Mouse (Mus musculus): ENCODE measurements around the gene Begain. TPM values are rescaled to one million over a fixed set of nuclear protein-coding genes. Genes with fewer than 3 reads are reported as not detected.

The Begain gene
- polyA plus RNA-seq, 1 experiment from 2014 or later = 20.1 TPM

GRCm38 (mm10) chr12:109069751-109070150 is 1.7 kb upstream of the Begain start:
- WGBS = 47% methylated on average over 2 of the region's 2 CpGs
- Histone ChIP-seq H3K9me3 (ENCODE audit: control insufficient read depth, low read depth, low read length) (no peaks in the 10 kb centered on the region), H3K4me1 (ENCODE audit: control insufficient read depth, insufficient read depth, low read length) (peaks cover 10% of the 10 kb centered on the region; the same call in 1 of the 2 replicates), H3K36me3 (ENCODE audit: control insufficient read depth, insufficient read depth, low read length) (no peaks in the 10 kb centered on the region), H3K27me3 (ENCODE audit: control insufficient read depth, insufficient read depth, low read length) (no peaks in the 10 kb centered on the region), H3K27ac (ENCODE audit: low read length) (no peak overlapping the region), H3K4me3 (ENCODE audit: low read depth, low read length) (no peak overlapping the region), H3K4me2 (replicated peaks; ENCODE audit: low read depth, low read length) (no peak overlapping the region), H3K9ac (replicated peaks; ENCODE audit: low read depth, low read length) (no peak overlapping the region)
- ATAC-seq (ENCODE audit: insufficient number of reproducible peaks, insufficient read depth, low FRiP score, low read depth) = no peak

GRCm38 (mm10) chr12:109068738-109069137 is 721 bp upstream of the Begain start:
- ATAC-seq (ENCODE audit: insufficient number of reproducible peaks, insufficient read depth, low FRiP score, low read depth) = no peak
- Histone ChIP-seq H3K4me2 (replicated peaks; ENCODE audit: low read depth, low read length) (peak overlapping the region; percentile 88), H3K36me3 (ENCODE audit: control insufficient read depth, insufficient read depth, low read length) (no peaks in the 10 kb centered on the region), H3K27me3 (ENCODE audit: control insufficient read depth, insufficient read depth, low read length) (no peaks in the 10 kb centered on the region), H3K9ac (replicated peaks; ENCODE audit: low read depth, low read length) (peak overlapping the region; percentile 65; the same call in 1 of the 2 replicates), H3K4me1 (ENCODE audit: control insufficient read depth, insufficient read depth, low read length) (peaks cover 10% of the 10 kb centered on the region; the same call in 1 of the 2 replicates), H3K9me3 (ENCODE audit: control insufficient read depth, low read depth, low read length) (no peaks in the 10 kb centered on the region), H3K4me3 (ENCODE audit: low read depth, low read length) (peak overlapping the region; percentile 49; the same call in 1 of the 2 replicates), H3K27ac (ENCODE audit: low read length) (no peak overlapping the region)
- 51% methylated on average over 7 of the region's 7 CpGs for WGBS

GRCm38 (mm10) chr12:109067561-109068135 is 369 bp downstream of the Begain start:
- 3% methylated on average over 34 of the region's 59 CpGs for WGBS
- H3K36me3 ChIP-seq (ENCODE audit: control insufficient read depth, insufficient read depth, low read length) = no peaks in the 10 kb centered on the region

GRCm38 (mm10) chr12:109058660-109059059 is 9.4 kb downstream of the Begain start:
- Histone ChIP-seq H3K27ac (ENCODE audit: low read length) (no peak overlapping the region), H3K27me3 (ENCODE audit: control insufficient read depth, insufficient read depth, low read length) (peaks cover 20% of the 10 kb centered on the region)
- 83% methylated on average over 8 of the region's 8 CpGs for WGBS

More at GRCm38 (mm10) chr12:109067561-109068135, 369 bp downstream of the Begain start:
- H3K9me3 ChIP-seq (ENCODE audit: control insufficient read depth, low read depth, low read length) = no peaks in the 10 kb centered on the region
- H3K27me3 ChIP-seq (ENCODE audit: control insufficient read depth, insufficient read depth, low read length) = no peaks in the 10 kb centered on the region
- peaks cover 10% of the 10 kb centered on the region; the same call in 1 of the 2 replicates for H3K4me1 ChIP-seq (ENCODE audit: control insufficient read depth, insufficient read depth, low read length)
- peak overlapping the region; percentile 61; the same call in 1 of the 2 replicates for H3K27ac ChIP-seq (ENCODE audit: low read length)
- ATAC-seq (ENCODE audit: insufficient number of reproducible peaks, insufficient read depth, low FRiP score, low read depth) = peak; percentile 88
- peak overlapping the region; percentile 65 for H3K9ac ChIP-seq (replicated peaks; ENCODE audit: low read depth, low read length)
- H3K4me2 ChIP-seq (replicated peaks; ENCODE audit: low read depth, low read length) = peak overlapping the region; percentile 88
- peak overlapping the region; percentile 49 for H3K4me3 ChIP-seq (ENCODE audit: low read depth, low read length)

GRCm38 (mm10) chr12:109057736-109058135 is 10.3 kb downstream of the Begain start:
- Histone ChIP-seq H3K9ac (replicated peaks; ENCODE audit: low read depth, low read length) (no peak overlapping the region), H3K27me3 (ENCODE audit: control insufficient read depth, insufficient read depth, low read length) (peaks cover 27% of the 10 kb centered on the region), H3K4me2 (replicated peaks; ENCODE audit: low read depth, low read length) (no peak overlapping the region), H3K36me3 (ENCODE audit: control insufficient read depth, insufficient read depth, low read length) (no peaks in the 10 kb centered on the region), H3K9me3 (ENCODE audit: control insufficient read depth, low read depth, low read length) (no peaks in the 10 kb centered on the region), H3K4me3 (ENCODE audit: low read depth, low read length) (no peak overlapping the region), H3K27ac (ENCODE audit: low read length) (no peak overlapping the region), H3K4me1 (ENCODE audit: control insufficient read depth, insufficient read depth, low read length) (peaks cover 5% of the 10 kb centered on the region; the same call in 1 of the 2 replicates)
- ATAC-seq (ENCODE audit: insufficient number of reproducible peaks, insufficient read depth, low FRiP score, low read depth) = no peak
- WGBS = 56% methylated on average over 4 of the region's 4 CpGs

More at GRCm38 (mm10) chr12:109058660-109059059, 9.4 kb downstream of the Begain start:
- Histone ChIP-seq H3K36me3 (ENCODE audit: control insufficient read depth, insufficient read depth, low read length) (no peaks in the 10 kb centered on the region), H3K4me2 (replicated peaks; ENCODE audit: low read depth, low read length) (no peak overlapping the region), H3K4me3 (ENCODE audit: low read depth, low read length) (no peak overlapping the region), H3K4me1 (ENCODE audit: control insufficient read depth, insufficient read depth, low read length) (no peaks in the 10 kb centered on the region; the same call in 1 of the 2 replicates), H3K9ac (replicated peaks; ENCODE audit: low read depth, low read length) (no peak overlapping the region), H3K9me3 (ENCODE audit: control insufficient read depth, low read depth, low read length) (no peaks in the 10 kb centered on the region)
- no peak for ATAC-seq (ENCODE audit: insufficient number of reproducible peaks, insufficient read depth, low FRiP score, low read depth)

- H3K4me1 ChIP-seq (ENCODE audit: control insufficient read depth, insufficient read depth, low read length) = peaks cover 8% of the 10 kb centered on the region; the same call in 1 of the 2 replicates
- H3K27me3 ChIP-seq (ENCODE audit: control insufficient read depth, insufficient read depth, low read length) = peaks cover 42% of the 10 kb centered on the region
- H3K36me3 ChIP-seq (ENCODE audit: control insufficient read depth, insufficient read depth, low read length) = no peaks in the 10 kb centered on the region
- no peak overlapping the region for H3K27ac ChIP-seq (ENCODE audit: low read length)
- H3K9me3 ChIP-seq (ENCODE audit: control insufficient read depth, low read depth, low read length) = no peaks in the 10 kb centered on the region
- H3K9ac ChIP-seq (replicated peaks; ENCODE audit: low read depth, low read length) = peak overlapping the region; percentile 33
- WGBS = under 1% methylated on average over 100 of the region's 105 CpGs
- ATAC-seq (ENCODE audit: insufficient number of reproducible peaks, insufficient read depth, low FRiP score, low read depth) = peak; percentile 33; the same call in 1 of the 2 replicates
- H3K4me3 ChIP-seq (ENCODE audit: low read depth, low read length) = peak overlapping the region; percentile 58
- peak overlapping the region; percentile 98 for H3K4me2 ChIP-seq (replicated peaks; ENCODE audit: low read depth, low read length)
Measured at GRCm38 (mm10) chr12:109053020-109053806, 14.8 kb downstream of the Begain start.

GRCm38 (mm10) chr12:109049949-109050348 is 18.1 kb downstream of the Begain start:
- Histone ChIP-seq H3K4me2 (replicated peaks; ENCODE audit: low read depth, low read length) (no peak overlapping the region), H3K4me3 (ENCODE audit: low read depth, low read length) (no peak overlapping the region), H3K27ac (ENCODE audit: low read length) (no peak overlapping the region), H3K4me1 (ENCODE audit: control insufficient read depth, insufficient read depth, low read length) (peaks cover 8% of the 10 kb centered on the region; the same call in 1 of the 2 replicates), H3K9me3 (ENCODE audit: control insufficient read depth, low read depth, low read length) (no peaks in the 10 kb centered on the region), H3K27me3 (ENCODE audit: control insufficient read depth, insufficient read depth, low read length) (peaks cover 36% of the 10 kb centered on the region), H3K36me3 (ENCODE audit: control insufficient read depth, insufficient read depth, low read length) (no peaks in the 10 kb centered on the region), H3K9ac (replicated peaks; ENCODE audit: low read depth, low read length) (no peak overlapping the region)
- 86% methylated on average over 4 of the region's 4 CpGs for WGBS
- no peak for ATAC-seq (ENCODE audit: insufficient number of reproducible peaks, insufficient read depth, low FRiP score, low read depth)

GRCm38 (mm10) chr12:109045581-109045980 is 22.4 kb downstream of the Begain start:
- Histone ChIP-seq H3K9ac (replicated peaks; ENCODE audit: low read depth, low read length) (no peak overlapping the region), H3K4me2 (replicated peaks; ENCODE audit: low read depth, low read length) (no peak overlapping the region), H3K27ac (ENCODE audit: low read length) (no peak overlapping the region), H3K4me3 (ENCODE audit: low read depth, low read length) (no peak overlapping the region), H3K9me3 (ENCODE audit: control insufficient read depth, low read depth, low read length) (no peaks in the 10 kb centered on the region), H3K27me3 (ENCODE audit: control insufficient read depth, insufficient read depth, low read length) (no peaks in the 10 kb centered on the region), H3K36me3 (ENCODE audit: control insufficient read depth, insufficient read depth, low read length) (no peaks in the 10 kb centered on the region), H3K4me1 (ENCODE audit: control insufficient read depth, insufficient read depth, low read length) (no peaks in the 10 kb centered on the region)
- 82% methylated on average over 7 of the region's 7 CpGs for WGBS
- no peak for ATAC-seq (ENCODE audit: insufficient number of reproducible peaks, insufficient read depth, low FRiP score, low read depth)
